Mouse (Mus musculus): ENCODE measurements around the gene Akap2. TPM values are rescaled to one million over a fixed set of nuclear protein-coding genes. Genes with fewer than 3 reads are reported as not detected.

Gene Akap2
- polyA plus RNA-seq, 1 experiment from 2014 or later = 22.2 TPM

DNA sequence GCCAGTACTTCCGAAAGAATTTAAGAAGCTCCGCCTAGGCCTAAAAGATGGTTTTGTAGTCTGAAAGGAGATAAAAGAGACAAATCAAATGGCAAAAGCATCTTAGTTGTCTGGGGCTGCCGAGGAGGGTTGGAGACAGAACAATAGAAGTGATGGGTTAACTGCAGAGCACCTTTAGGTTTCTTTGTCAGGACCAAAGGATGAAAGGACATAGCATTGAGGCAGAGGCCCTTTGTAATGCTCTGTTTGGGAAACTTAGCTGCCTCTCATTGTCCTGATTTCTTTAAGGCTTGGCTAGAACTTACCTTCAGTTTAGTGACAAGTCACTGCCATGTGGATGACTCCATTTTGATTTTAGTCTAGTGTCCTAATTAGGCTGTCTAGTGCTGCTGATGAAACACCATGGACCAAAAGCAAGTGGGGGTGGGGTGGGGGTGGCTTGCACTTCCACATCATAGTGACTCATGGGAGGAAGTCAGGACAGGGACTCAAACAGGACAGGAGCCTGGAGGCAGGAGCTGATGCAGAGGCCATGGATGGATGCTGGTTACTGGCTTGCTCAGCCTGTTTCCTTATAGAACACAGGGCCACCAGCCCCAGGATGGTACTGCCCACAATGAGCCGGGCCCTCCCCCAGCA is 52.8 kb downstream of the Akap2 start:
- 51% methylated on average over 4 of the region's 4 CpGs for WGBS

DNA sequence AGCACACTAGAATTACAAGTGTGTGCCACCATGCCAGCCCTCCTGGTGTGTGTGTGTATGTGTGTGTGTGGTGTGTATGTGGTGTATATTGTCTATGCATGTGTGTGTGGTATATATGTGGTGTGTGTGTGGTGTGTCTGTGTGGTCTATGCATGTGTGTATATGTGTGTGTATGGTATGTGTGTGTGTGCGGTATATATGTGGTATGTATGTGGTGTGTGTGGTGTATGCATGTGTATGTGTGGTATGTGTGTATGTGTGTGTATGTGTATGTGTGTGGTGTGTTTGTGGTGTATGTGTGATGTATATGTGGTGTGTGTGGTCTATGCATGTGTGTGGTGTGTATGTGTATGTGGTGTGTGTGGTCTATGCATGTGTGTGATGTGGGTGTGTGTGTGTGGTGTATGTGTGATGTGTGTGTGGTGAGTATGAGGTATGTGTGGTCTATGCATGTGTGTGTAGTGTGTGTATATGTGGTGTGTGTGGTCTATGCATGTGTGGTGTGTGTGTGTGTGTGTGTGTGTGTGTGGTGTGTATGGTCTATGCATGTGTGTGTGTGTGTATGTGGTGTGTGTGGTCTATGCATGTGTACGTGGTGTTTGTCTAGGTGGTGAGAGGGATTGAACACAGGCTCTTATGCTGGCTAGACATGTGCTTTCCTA is 54.2 kb downstream of the Akap2 start:
- Histone ChIP-seq H3K4me3 (no peak overlapping the region), H3K9me3 (replicated peaks) (no peaks in the 10 kb centered on the region), H3K27ac (replicated peaks) (no peak overlapping the region), H3K4me1 (peaks cover 18% of the 10 kb centered on the region), H3K36me3 (no peaks in the 10 kb centered on the region), H3K27me3 (ENCODE audit: low read depth, poor library complexity, severe bottlenecking) (no peaks in the 10 kb centered on the region)
- DNase-seq (ENCODE audit: low spot score) = no peak
- WGBS = 94% methylated on average over 2 of the region's 2 CpGs

More for the DNA sequence above, 52.8 kb downstream of the Akap2 start:
- Histone ChIP-seq H3K36me3 (no peaks in the 10 kb centered on the region), H3K4me1 (peaks cover 32% of the 10 kb centered on the region), H3K9me3 (replicated peaks) (no peaks in the 10 kb centered on the region), H3K27ac (replicated peaks) (no peak overlapping the region; the same call in 1 of the 2 replicates), H3K27me3 (ENCODE audit: low read depth, poor library complexity, severe bottlenecking) (no peaks in the 10 kb centered on the region), H3K4me3 (no peak overlapping the region)
- DNase-seq (ENCODE audit: low spot score) = no peak

DNA sequence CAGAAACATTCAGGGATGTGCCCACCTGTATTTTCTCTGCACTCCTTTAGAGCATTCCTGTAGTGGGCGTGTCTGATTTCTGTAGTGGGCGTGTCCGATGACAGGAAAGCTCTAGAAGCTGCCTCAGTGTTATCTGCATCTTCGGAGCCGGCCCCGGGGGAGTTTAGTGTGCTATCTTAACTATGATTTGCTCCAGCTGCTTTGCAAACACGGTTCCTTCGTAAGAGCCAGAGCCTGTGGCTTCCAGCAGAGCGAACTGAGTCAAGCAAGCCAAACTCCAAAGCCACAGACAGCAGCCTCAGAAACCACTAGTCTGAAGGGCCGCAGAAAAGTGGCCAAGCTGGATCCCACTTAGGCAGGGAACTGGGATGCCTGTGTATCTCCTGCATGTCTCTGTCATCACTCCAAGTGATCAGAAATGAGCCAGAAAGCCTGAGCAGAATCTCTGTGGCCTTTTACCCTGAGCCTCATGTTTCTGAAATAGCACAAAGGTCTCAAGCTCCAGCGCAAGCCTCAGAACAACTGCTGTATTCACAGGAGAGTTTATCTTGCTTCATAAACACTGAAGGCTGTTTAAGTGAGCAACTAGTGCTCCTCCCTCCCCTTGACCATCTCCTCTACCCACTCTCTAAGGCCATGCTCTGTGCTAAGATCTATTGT is 55.5 kb downstream of the Akap2 start:
- Histone ChIP-seq H3K4me3 (no peak overlapping the region), H3K9me3 (replicated peaks) (no peaks in the 10 kb centered on the region), H3K4me1 (peaks cover 19% of the 10 kb centered on the region), H3K27ac (replicated peaks) (no peak overlapping the region), H3K36me3 (no peaks in the 10 kb centered on the region), H3K27me3 (ENCODE audit: low read depth, poor library complexity, severe bottlenecking) (no peaks in the 10 kb centered on the region)
- DNase-seq (ENCODE audit: low spot score) = no peak
- 59% methylated on average over 11 of the region's 11 CpGs for WGBS

DNA sequence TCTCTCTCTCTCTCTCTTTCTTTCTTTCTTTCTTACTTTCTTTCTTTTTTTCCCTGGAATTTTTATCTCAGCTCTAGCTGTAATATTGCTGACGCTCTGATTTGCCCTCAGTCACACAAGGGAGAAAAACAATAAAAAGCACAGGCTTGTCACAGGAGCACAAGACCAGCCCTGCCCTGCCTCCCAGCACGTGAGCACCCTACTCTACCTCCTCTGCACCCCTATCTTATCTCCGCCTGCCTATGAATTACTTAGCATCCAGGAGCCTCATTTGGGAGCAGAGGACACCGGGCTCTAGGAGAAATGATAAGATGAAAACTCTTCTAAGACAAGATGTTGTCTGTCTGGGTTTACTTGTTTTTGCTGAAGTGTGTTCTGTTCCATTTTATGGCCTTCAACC is 57.1 kb downstream of the Akap2 start:
- Histone ChIP-seq H3K4me1 (peaks cover 15% of the 10 kb centered on the region), H3K27ac (replicated peaks) (no peak overlapping the region), H3K9me3 (replicated peaks) (no peaks in the 10 kb centered on the region), H3K4me3 (no peak overlapping the region), H3K36me3 (no peaks in the 10 kb centered on the region), H3K27me3 (ENCODE audit: low read depth, poor library complexity, severe bottlenecking) (no peaks in the 10 kb centered on the region)
- WGBS = 72% methylated on average over 3 of the region's 4 CpGs
- DNase-seq (ENCODE audit: low spot score) = no peak

DNA sequence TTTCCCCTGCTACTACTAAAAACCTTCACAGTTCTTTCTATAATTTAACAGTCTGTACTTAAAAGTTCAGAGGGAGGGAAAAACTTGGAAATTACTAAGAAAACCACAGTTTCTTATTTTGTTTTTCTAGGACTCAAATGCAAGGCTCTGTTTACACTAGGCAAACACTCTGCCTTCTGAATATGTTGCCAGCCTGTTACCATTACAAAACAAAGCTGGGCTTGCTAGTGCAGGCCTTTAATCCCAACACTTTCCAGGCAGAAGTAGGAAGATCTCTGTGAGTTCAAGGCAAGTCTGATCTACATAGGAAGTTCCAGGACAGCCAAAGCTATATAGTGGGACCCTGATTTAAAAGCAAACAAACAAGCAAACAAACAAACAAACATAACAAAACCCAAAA is 58.1 kb downstream of the Akap2 start:
- H3K4me3 ChIP-seq = no peak overlapping the region
- H3K27ac ChIP-seq (replicated peaks) = no peak overlapping the region
- H3K27me3 ChIP-seq (ENCODE audit: low read depth, poor library complexity, severe bottlenecking) = 0 out of 2 replicates have a peak, but pooled peaks cover 3% of the 10 kb centered on the region
- no peak for DNase-seq (ENCODE audit: low spot score)
- no peaks in the 10 kb centered on the region for H3K9me3 ChIP-seq (replicated peaks)
- peaks cover 13% of the 10 kb centered on the region for H3K4me1 ChIP-seq
- H3K36me3 ChIP-seq = no peaks in the 10 kb centered on the region

DNA sequence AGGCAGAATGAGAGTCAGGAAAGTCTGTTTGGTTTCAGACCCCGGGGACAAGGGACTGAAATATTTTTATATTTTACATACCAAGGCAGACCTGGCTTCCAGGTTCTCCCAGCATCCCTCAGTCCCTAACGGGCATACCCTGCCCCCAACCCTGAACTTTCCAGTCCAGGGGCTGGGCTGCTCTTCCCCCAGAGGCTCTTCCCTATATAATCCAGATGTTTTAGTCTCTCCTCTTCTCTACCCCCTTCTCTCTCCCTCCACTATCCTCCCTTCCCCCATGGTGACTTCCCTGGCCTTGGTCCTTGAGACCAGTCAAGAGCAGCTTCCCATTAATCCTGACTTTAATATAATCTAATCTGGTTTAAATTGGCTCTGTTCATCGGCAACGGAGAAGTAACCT is 62.9 kb downstream of the Akap2 start:
- WGBS = 26% methylated on average over 4 of the region's 4 CpGs
- no peak for DNase-seq (ENCODE audit: low spot score)
- no peak overlapping the region for H3K4me3 ChIP-seq

DNA sequence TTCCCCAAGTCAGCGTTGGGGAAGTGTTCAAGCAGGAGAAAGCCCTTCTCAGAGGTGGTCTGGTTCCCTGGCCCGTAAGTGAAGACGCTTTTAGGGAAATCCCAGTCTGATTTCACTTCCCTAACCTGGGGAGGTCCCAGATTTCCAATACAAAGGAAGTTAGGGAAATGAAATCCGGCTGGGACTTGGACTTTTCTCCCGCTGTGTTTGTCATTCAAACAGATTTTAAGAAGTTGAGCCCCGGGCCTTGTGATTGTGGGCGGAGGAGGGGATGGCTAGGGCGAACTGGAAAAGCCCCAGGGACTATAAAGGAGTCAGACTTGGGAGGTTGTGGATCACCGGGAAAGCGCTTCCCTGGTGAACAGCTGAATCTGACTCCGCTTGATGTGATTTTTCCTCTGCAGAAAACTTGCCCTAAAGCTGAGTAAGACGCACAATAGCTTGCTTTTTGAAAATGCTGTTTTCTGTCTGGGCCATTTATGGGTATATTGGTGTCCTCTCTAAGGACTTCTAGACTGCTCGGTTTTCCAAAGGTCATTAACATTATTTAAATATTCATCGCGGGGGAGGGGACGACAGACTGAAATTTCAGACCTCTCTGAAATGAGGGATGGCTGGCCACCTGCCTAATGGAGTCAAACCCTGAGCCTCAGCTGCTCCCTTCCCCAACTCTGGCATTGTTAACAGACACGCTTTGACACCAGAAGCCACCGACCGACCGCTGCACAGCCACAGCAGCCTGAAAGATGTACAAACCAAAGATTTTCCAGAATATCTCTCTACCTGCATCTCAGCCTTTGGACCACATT is 63.6 kb downstream of the Akap2 start:
- H3K4me3 ChIP-seq = peak overlapping the region; percentile 32
- no peaks in the 10 kb centered on the region for H3K36me3 ChIP-seq
- H3K4me1 ChIP-seq = peaks cover 43% of the 10 kb centered on the region
- peak; percentile 56 for DNase-seq (ENCODE audit: low spot score)
- 1% methylated on average over 20 of the region's 20 CpGs for WGBS
- peaks cover 41% of the 10 kb centered on the region for H3K27me3 ChIP-seq (ENCODE audit: low read depth, poor library complexity, severe bottlenecking)
- H3K9me3 ChIP-seq (replicated peaks) = no peaks in the 10 kb centered on the region
- H3K27ac ChIP-seq (replicated peaks) = peak overlapping the region; percentile 68

More for the DNA sequence above, 62.9 kb downstream of the Akap2 start:
- H3K27ac ChIP-seq (replicated peaks) = peak overlapping the region; percentile 68
- H3K4me1 ChIP-seq = peaks cover 43% of the 10 kb centered on the region
- H3K36me3 ChIP-seq = no peaks in the 10 kb centered on the region
- H3K27me3 ChIP-seq (ENCODE audit: low read depth, poor library complexity, severe bottlenecking) = peaks cover 41% of the 10 kb centered on the region
- H3K9me3 ChIP-seq (replicated peaks) = no peaks in the 10 kb centered on the region

DNA sequence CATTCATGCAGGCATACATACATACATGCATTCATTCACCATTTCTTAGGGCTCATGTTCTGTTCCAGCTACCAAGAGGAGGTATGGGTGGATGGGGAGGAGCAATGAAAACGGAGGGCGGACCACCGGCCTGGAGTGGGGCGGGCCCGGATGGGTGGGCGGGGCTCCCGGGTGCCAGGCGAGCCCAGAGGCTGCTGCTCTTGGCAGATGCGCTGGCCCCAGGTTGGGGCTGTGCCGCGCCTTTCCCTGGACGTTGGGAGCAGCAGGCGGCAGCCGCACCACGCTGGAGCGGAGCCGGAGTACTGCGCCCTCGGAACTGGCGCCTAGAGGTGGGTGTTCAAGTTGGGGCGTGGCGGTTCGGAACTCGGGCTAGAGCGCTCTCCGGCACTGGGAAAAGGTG is 64.5 kb downstream of the Akap2 start:
- H3K4me1 ChIP-seq = peaks cover 43% of the 10 kb centered on the region
- peak overlapping the region; percentile 74 for H3K27ac ChIP-seq (replicated peaks)
- H3K9me3 ChIP-seq (replicated peaks) = no peaks in the 10 kb centered on the region
- H3K4me3 ChIP-seq = peak overlapping the region; percentile 63
- DNase-seq (ENCODE audit: low spot score) = peak; percentile 79
- peaks cover 41% of the 10 kb centered on the region for H3K27me3 ChIP-seq (ENCODE audit: low read depth, poor library complexity, severe bottlenecking)
- WGBS = under 1% methylated on average over 26 of the region's 26 CpGs
- no peaks in the 10 kb centered on the region for H3K36me3 ChIP-seq

DNA sequence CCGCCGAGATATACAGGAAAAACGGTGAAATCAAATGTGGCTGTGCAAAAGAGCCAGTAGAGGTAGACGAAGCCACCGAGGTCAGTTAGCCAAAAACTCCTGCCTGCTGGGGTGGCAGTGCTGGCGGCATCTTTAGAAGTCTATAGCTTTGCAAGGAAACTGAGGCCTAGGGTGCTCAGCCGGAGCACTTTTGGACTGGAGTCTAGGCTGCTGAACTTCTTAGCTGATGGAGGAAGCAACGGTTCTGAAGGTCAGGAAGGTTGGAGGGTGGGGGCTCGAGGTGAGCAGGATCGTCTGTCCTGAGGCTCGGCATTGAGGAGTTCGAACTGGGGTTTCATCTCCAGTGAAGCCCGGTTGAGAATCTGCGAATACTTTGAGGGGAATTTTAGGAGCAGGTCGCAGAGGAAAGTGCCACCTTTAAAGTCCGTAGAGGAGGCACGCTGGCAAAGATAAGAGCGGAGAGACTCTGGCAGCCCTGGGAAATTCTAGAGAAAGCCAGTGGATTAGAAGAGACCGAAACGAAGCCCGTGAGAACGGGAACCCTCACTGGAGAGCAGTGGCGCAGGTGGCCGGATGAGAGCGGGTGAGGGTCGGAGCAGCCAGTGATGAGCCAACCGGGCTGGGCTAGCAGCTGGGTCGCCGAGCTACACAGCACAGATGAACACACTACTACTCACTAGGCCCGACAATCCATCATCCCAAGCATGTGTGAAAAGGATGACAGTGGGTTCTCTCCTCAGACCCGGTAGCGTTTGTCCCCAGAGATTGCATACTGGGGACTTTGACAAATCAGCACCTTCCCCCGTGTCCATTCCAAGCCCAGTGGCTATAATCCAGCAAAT is 65.3 kb downstream of the Akap2 start:
- 2% methylated on average over 33 of the region's 33 CpGs for WGBS

DNA sequence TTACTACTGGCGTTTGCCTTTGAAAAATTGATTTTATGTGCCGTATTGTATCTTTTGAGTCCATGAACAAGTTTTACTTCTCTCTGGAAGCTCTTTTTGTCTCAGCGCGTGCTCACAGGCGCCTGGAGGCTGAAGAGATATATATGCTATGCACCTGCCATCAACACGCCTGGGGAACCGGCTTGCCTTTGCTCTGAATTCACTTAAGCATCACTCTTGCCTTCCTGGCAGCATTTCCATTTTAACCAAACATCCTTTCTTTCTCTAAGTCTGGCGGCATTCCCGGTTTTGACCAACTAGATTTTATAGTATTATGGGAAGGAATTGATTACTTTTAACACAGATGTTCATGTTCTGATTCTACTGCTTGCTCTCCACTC is 65.9 kb downstream of the Akap2 start:
- H3K4me3 ChIP-seq = peak overlapping the region; percentile 63
- no peaks in the 10 kb centered on the region for H3K9me3 ChIP-seq (replicated peaks)
- peaks cover 39% of the 10 kb centered on the region for H3K4me1 ChIP-seq
- H3K36me3 ChIP-seq = no peaks in the 10 kb centered on the region
- DNase-seq (ENCODE audit: low spot score) = no peak
- peaks cover 41% of the 10 kb centered on the region for H3K27me3 ChIP-seq (ENCODE audit: low read depth, poor library complexity, severe bottlenecking)
- peak overlapping the region; percentile 74 for H3K27ac ChIP-seq (replicated peaks)
- WGBS = 38% methylated on average over 9 of the region's 9 CpGs

More for the DNA sequence above, 65.3 kb downstream of the Akap2 start:
- H3K36me3 ChIP-seq = no peaks in the 10 kb centered on the region
- peak overlapping the region; percentile 74 for H3K27ac ChIP-seq (replicated peaks)
- peak; percentile 53 for DNase-seq (ENCODE audit: low spot score)
- peak overlapping the region; percentile 63 for H3K4me3 ChIP-seq
- peaks cover 40% of the 10 kb centered on the region for H3K4me1 ChIP-seq
- peaks cover 41% of the 10 kb centered on the region for H3K27me3 ChIP-seq (ENCODE audit: low read depth, poor library complexity, severe bottlenecking)
- no peaks in the 10 kb centered on the region for H3K9me3 ChIP-seq (replicated peaks)

DNA sequence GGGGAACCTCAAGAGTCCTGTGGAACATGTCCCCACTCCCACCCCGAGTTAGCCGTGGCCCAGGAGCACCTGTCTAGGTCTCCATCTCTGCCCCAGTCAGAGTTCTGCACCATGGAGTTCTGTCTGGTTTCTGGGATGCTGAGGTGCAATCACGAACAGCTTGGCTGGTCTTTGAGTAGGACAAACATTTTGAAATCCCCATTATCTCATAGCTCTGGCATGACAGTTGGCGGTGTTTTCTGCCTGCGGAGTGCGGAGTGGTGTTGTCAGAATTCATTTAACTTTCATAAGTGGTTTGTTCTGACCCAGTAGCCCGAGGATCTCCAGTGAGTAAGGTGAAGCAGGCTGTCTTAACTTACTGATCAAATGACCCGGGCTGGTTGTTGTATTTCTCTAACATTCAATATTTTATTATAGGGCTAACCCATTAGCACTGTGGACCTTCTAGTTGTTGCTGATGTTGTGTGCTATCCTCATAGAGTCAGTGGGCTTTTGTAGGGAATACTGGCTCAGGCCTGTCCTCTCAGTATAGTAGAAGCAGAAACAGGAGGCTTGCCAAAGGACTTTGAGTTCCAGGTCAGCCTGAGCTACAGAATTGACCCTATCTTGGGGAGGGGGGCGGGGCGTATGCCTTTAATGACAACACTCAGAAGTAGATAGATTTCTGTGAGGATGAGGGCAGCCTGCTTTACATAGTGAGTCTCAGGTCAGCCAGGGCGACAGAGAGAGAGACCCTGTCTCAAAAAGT is 66.6 kb downstream of the Akap2 start:
- no peak for DNase-seq (ENCODE audit: low spot score)
- H3K4me3 ChIP-seq = peak overlapping the region; percentile 63; the same call in 1 of the 2 replicates
- 80% methylated on average over 11 of the region's 11 CpGs for WGBS
- H3K9me3 ChIP-seq (replicated peaks) = no peaks in the 10 kb centered on the region
- peaks cover 44% of the 10 kb centered on the region for H3K4me1 ChIP-seq
- H3K27me3 ChIP-seq (ENCODE audit: low read depth, poor library complexity, severe bottlenecking) = peaks cover 41% of the 10 kb centered on the region
- no peak overlapping the region for H3K27ac ChIP-seq (replicated peaks)
- H3K36me3 ChIP-seq = no peaks in the 10 kb centered on the region

All from midbrain, embryonic 10.5 days (tissue).